Mouse (Mus musculus) heart, adult 9 months (tissue): ENCODE data around the gene Zc3hav1.

Experiments used
- DNase-seq, 2 experiments: peaks; one replicate each; pipeline ENCODE4 v3.0.0; 2022; ENCODE audit warnings: low spot score in 2 of 2

Gene Zc3hav1

GRCm38 (mm10) chr6:38297580-38298245, 56.7 kb downstream of the Zc3hav1 start:
- no peak for DNase-seq

- DNase-seq = no peak
Measured at GRCm38 (mm10) chr6:38293708-38294107, 60.7 kb downstream of the Zc3hav1 start.

GRCm38 (mm10) chr6:38292871-38293646, 61.3 kb downstream of the Zc3hav1 start:
- DNase-seq = no peak

GRCm38 (mm10) chr6:38284422-38284821, 70.0 kb downstream of the Zc3hav1 start:
- DNase-seq = no peak

GRCm38 (mm10) chr6:38264466-38264865, 89.9 kb downstream of the Zc3hav1 start:
- no peak for DNase-seq

GRCm38 (mm10) chr6:38263393-38264159, 90.8 kb downstream of the Zc3hav1 start:
- DNase-seq = no peak

- no peak for DNase-seq
Measured at GRCm38 (mm10) chr6:38261877-38262276, 92.5 kb downstream of the Zc3hav1 start.

- no peak for DNase-seq
Measured at GRCm38 (mm10) chr6:38257506-38257905, 96.9 kb downstream of the Zc3hav1 start.

GRCm38 (mm10) chr6:38256793-38257192, 97.6 kb downstream of the Zc3hav1 start:
- DNase-seq = no peak

GRCm38 (mm10) chr6:38255794-38256193, 98.6 kb downstream of the Zc3hav1 start:
- DNase-seq = no peak
